ENCODE assay signal across 10 mouse cellular contexts in the genomic region with DNA sequence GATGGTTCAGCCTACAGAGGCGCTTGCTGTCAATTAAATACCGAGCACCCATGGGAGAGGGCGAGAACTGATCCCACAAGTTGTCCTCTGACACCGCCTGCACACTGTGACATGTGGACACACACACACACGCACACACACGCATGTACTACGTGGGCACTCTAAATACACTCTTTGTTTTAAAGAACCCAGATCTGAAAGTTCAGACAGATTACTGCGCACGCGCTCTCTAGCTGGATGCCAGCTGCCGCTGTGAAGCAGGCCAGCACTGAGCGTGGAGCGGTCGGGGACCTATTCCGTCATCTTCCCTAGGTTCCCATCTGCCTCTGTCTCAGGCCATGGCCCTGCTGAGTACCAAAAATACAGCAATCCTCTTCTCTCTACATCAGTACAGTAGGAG.
A peak's percentile ranks its signal among the peaks of the same experiment; 100 is the strongest.
DNase-seq lines count a peak whose midpoint lies in the region; ATAC-seq lines count a peak whose summit lies in the region.
"Had no signal": no experiment of that assay in that cellular context is flagged by ENCODE, and none has a peak within 500 bp of the region (broad histone marks: within the 10 kb centered on the region; RNA-seq: fewer than 3 reads in every experiment).

No protein-coding gene starts in this region.

- no peaks in the 10 kb centered on the region for H3K36me3 ChIP-seq in heart, embryonic 10.5 days
- H3K36me3 ChIP-seq in heart, embryonic 15.5 days, result no peaks in the 10 kb centered on the region

- H3K4me1 ChIP-seq in heart, embryonic 10.5 days, result peaks cover 15% of the 10 kb centered on the region; the same call in 1 of the 2 replicates
- no peaks in the 10 kb centered on the region for H3K4me1 ChIP-seq in heart, embryonic 15.5 days (replicated peaks)

- DNase-seq in heart, embryonic 10.5 days (ENCODE audit: low spot score), result no peak
- no peak for DNase-seq in heart, adult 11 months
- DNase-seq in cerebellum, adult 8-10 months, result peak; percentile 23
- peak; percentile 70 for DNase-seq in left cerebral cortex, postnatal 4 days
- peak; percentile 65 for DNase-seq in telencephalon, adult 2 months (ENCODE audit: low read depth, low spot score)
- DNase-seq in urinary bladder, adult 18-20 months (ENCODE audit: low spot score in 2 of 2), result no peak
- no peak for DNase-seq in B cell, adult 2 months

- WGBS in heart, embryonic 10.5 days, result 73% methylated on average over 15 of the region's 15 CpGs
- 77% methylated on average over 15 of the region's 15 CpGs for WGBS in heart, embryonic 15.5 days

- ATAC-seq in heart, embryonic 15.5 days (replicated peaks; ENCODE audit: insufficient number of reproducible peaks, insufficient read depth, low FRiP score, low read depth), result no peak

- no peaks in the 10 kb centered on the region for H3K9me3 ChIP-seq in heart, embryonic 10.5 days
- H3K9me3 ChIP-seq in heart, embryonic 15.5 days (replicated peaks), result no peaks in the 10 kb centered on the region

- no peak overlapping the region for H3K9ac ChIP-seq in heart, embryonic 15.5 days

- H3K27ac ChIP-seq in heart, embryonic 10.5 days, result 0 out of 2 replicates have a peak overlapping the region, but pooled peaks have one; percentile 0
- H3K27ac ChIP-seq in heart, embryonic 15.5 days, result no peak overlapping the region

- no peak overlapping the region for H3K4me3 ChIP-seq in heart, embryonic 10.5 days
- no peak overlapping the region for H3K4me3 ChIP-seq in heart, embryonic 15.5 days
- H3K4me3 ChIP-seq: erythroblast, embryonic 14.5 days; megakaryocyte, embryonic 14.5 days had no signal

- intact Hi-C loops in left cerebral cortex, postnatal 4 days (cut with DNase I), result no loop called here

- no peaks in the 10 kb centered on the region for H3K27me3 ChIP-seq in heart, embryonic 10.5 days (ENCODE audit: insufficient read depth, poor library complexity, severe bottlenecking)
- no peaks in the 10 kb centered on the region for H3K27me3 ChIP-seq in heart, embryonic 15.5 days

- H3K4me2 ChIP-seq in heart, embryonic 15.5 days, result peak overlapping the region; percentile 3; the same call in 1 of the 2 replicates

Comparison
In these comparisons a context has a peak if more than half of its experiments do, and no peak if none do; other contexts are left out.
1. DNase-seq: peak in cerebellum, adult 8-10 months (single experiment), left cerebral cortex, postnatal 4 days (single experiment) and telencephalon, adult 2 months (single experiment); none in heart, embryonic 10.5 days (single experiment), heart, adult 11 months (single experiment), urinary bladder, adult 18-20 months (0 of 2) and B cell, adult 2 months (0 of 2).